8 mouse cellular contexts compared by ENCODE assay signal in genomic region chr11:71751689-71752088, GRCm38 (mm10). TPM values are rescaled to one million over a fixed set of nuclear protein-coding genes. Genes with fewer than 3 reads are reported as not detected.
DNase-seq lines count a peak whose midpoint lies in the region; ATAC-seq and TF ChIP-seq lines count a peak whose summit lies in the region.

No protein-coding gene starts in this region.

- H3K9me3 ChIP-seq in kidney, embryonic 16.5 days (ENCODE audit: low read length) = no peaks in the 10 kb centered on the region
- no peaks in the 10 kb centered on the region for H3K9me3 ChIP-seq in hindbrain, embryonic 13.5 days
- no peaks in the 10 kb centered on the region for H3K9me3 ChIP-seq in midbrain, embryonic 15.5 days

- WGBS in kidney, embryonic 16.5 days = 31% methylated on average over 12 of the region's 12 CpGs
- 20% methylated on average over 12 of the region's 12 CpGs for WGBS in hindbrain, embryonic 13.5 days
- 4% methylated on average over 12 of the region's 12 CpGs for WGBS in midbrain, embryonic 15.5 days

- H3K27me3 ChIP-seq in kidney, embryonic 16.5 days (ENCODE audit: insufficient read depth, low read length) = peaks cover 38% of the 10 kb centered on the region
- H3K27me3 ChIP-seq in hindbrain, embryonic 13.5 days = no peaks in the 10 kb centered on the region
- no peaks in the 10 kb centered on the region for H3K27me3 ChIP-seq in midbrain, embryonic 15.5 days (replicated peaks)

- H3K4me3 ChIP-seq in kidney, embryonic 16.5 days (ENCODE audit: low read length) = peak overlapping the region; percentile 54
- H3K4me3 ChIP-seq in cortical plate, adult 2 months (ENCODE audit: insufficient read depth, low read length) = peak overlapping the region; percentile 32
- H3K4me3 ChIP-seq in hindbrain, embryonic 13.5 days = peak overlapping the region; percentile 90
- H3K4me3 ChIP-seq in midbrain, embryonic 15.5 days = peak overlapping the region; percentile 95

- no peak for ATAC-seq in kidney, embryonic 16.5 days (ENCODE audit: low FRiP score, low TSS enrichment)
- no peak for ATAC-seq in hindbrain, embryonic 13.5 days (ENCODE audit: low FRiP score)
- no peak for ATAC-seq in midbrain, embryonic 15.5 days (replicated peaks)
- ATAC-seq in megakaryocyte progenitor cell, adult 5-6 weeks (replicated peaks; ENCODE audit: poor library complexity) = no peak

- H3K27ac ChIP-seq in kidney, embryonic 16.5 days (ENCODE audit: low read length) = no peak overlapping the region
- peak overlapping the region; percentile 74 for H3K27ac ChIP-seq in cortical plate, adult 2 months (ENCODE audit: insufficient read depth, low read length)
- H3K27ac ChIP-seq in hindbrain, embryonic 13.5 days = peak overlapping the region; percentile 88
- peak overlapping the region; percentile 87 for H3K27ac ChIP-seq in midbrain, embryonic 15.5 days

- peak overlapping the region; percentile 96 for H3K4me2 ChIP-seq in kidney, embryonic 16.5 days (replicated peaks; ENCODE audit: low read depth, low read length)
- H3K4me2 ChIP-seq in hindbrain, embryonic 13.5 days = peak overlapping the region; percentile 79
- peak overlapping the region; percentile 78 for H3K4me2 ChIP-seq in midbrain, embryonic 15.5 days

- H3K36me3 ChIP-seq in kidney, embryonic 16.5 days (ENCODE audit: insufficient read depth, low read length) = no peaks in the 10 kb centered on the region
- H3K36me3 ChIP-seq in hindbrain, embryonic 13.5 days = no peaks in the 10 kb centered on the region
- no peaks in the 10 kb centered on the region for H3K36me3 ChIP-seq in midbrain, embryonic 15.5 days (replicated peaks)

- peak overlapping the region; percentile 62 for H3K9ac ChIP-seq in kidney, embryonic 16.5 days (replicated peaks; ENCODE audit: low read length)
- H3K9ac ChIP-seq in hindbrain, embryonic 13.5 days = peak overlapping the region; percentile 94
- H3K9ac ChIP-seq in midbrain, embryonic 15.5 days = peak overlapping the region; percentile 95

- no peak for DNase-seq in kidney, postnatal 25 days
- DNase-seq in yolk sac, embryonic 10.5 days (ENCODE audit: low spot score) = no peak
- DNase-seq in layer of hippocampus, adult 18-20 months (ENCODE audit: low spot score in 2 of 2) = no peak

- no peak for TF ChIP-seq CTCF in cortical plate, adult 2 months (IDR thresholded peaks at IDR 0.05; ENCODE audit: extremely low read depth, insufficient read depth, low read length)

- TF ChIP-seq POLR2A in cortical plate, adult 2 months (IDR thresholded peaks at IDR 0.05; ENCODE audit: extremely low read depth, insufficient read depth, low read length) = no peak

- peaks cover 15% of the 10 kb centered on the region; the same call in 1 of the 2 replicates for H3K4me1 ChIP-seq in kidney, embryonic 16.5 days (ENCODE audit: insufficient read depth, low read length)
- peaks cover 1% of the 10 kb centered on the region; the same call in 1 of the 2 replicates for H3K4me1 ChIP-seq in cortical plate, adult 2 months (ENCODE audit: control insufficient read depth, insufficient read depth, low read length)
- peaks cover 63% of the 10 kb centered on the region for H3K4me1 ChIP-seq in hindbrain, embryonic 13.5 days (replicated peaks)
- H3K4me1 ChIP-seq in midbrain, embryonic 15.5 days = peaks cover 61% of the 10 kb centered on the region

RNA-seq across cellular contexts. Expression of gene Wscd1, which starts 2.0 kb away (rescaled TPM):
- 18.1 and 19.5 TPM in 2 replicates for polyA plus RNA-seq in kidney, embryonic 16.5 days (2015; fragmentation: Nextera tagmentation; extraction: Ambion mirVana)
- polyA plus RNA-seq in cortical plate, adult 2 months (2012; rRNA removed) = 66.6 TPM in 2 replicates
- polyA plus RNA-seq in hindbrain, embryonic 13.5 days (2015; fragmentation: Nextera tagmentation; extraction: Ambion mirVana) = 69.8 and 70.4 TPM in 2 replicates
- 86.4 and 95.0 TPM in 2 replicates for polyA plus RNA-seq in midbrain, embryonic 15.5 days (2015; fragmentation: Nextera tagmentation; extraction: Ambion mirVana)
- not detected in 2 replicates for total RNA-seq in megakaryocyte progenitor cell, adult 5-6 weeks (2015)
- not detected in 2 replicates for total RNA-seq in megakaryocyte progenitor cell, adult 5-6 weeks (2017)
- total RNA-seq in layer of hippocampus, adult 18-20 months (2021) = 100 to 1,000 TPM; 113 to 114 TPM

Comparison
In these comparisons a context has a peak if more than half of its experiments do, and no peak if none do; other contexts are left out.
1. H3K4me3 ChIP-seq: peak in every context shown above with its lines; median percentile 95 in midbrain, embryonic 15.5 days; 90 in hindbrain, embryonic 13.5 days; 54 in kidney, embryonic 16.5 days; 32 in cortical plate, adult 2 months.